Mouse (Mus musculus) limb, embryonic 10.5 days (tissue): ENCODE data around the gene Klk1b4. TPM values are rescaled to one million over a fixed set of nuclear protein-coding genes. Genes with fewer than 3 reads are reported as not detected.
"Not testable (repeated sequence)": the region's sequence is repeated elsewhere in the genome, so short reads cannot be mapped to it uniquely, and the experiment has no call there.

Experiments
- DNase-seq: peaks from one replicate; pipeline ENCODE4 v3.0.0-alpha.2; 2017; ENCODE audit warnings: low spot score
- H3K27ac ChIP-seq: fragments of 300-500 bp; sonication (generic); 2 replicates; pipeline ENCODE4 v1.5.1; 2016; ENCODE audit warnings: mild to moderate bottlenecking
- H3K27me3 ChIP-seq: fragments of 300-500 bp; sonication (generic); 2 replicates; pipeline ENCODE4 v1.6.1; 2016; ENCODE audit warnings: low read depth, mild to moderate bottlenecking; ENCODE audit not compliant: poor library complexity, severe bottlenecking
- H3K36me3 ChIP-seq: fragments of 300-500 bp; sonication (generic); 2 replicates; pipeline ENCODE4 v1.6.1; 2016; ENCODE audit warnings: mild to moderate bottlenecking, moderate library complexity
- H3K4me1 ChIP-seq: fragments of 300-500 bp; sonication (generic); 2 replicates; pipeline ENCODE4 v1.6.1; 2016
- H3K4me3 ChIP-seq: fragments of 300-500 bp; sonication (generic); 2 replicates; pipeline ENCODE4 v1.5.1; 2016; ENCODE audit warnings: mild to moderate bottlenecking, moderate library complexity
- H3K9me3 ChIP-seq: fragments of 300-500 bp; sonication (generic); replicated peaks from 2 replicates; pipeline ENCODE4 v1.6.1; 2016; ENCODE audit warnings: mild to moderate bottlenecking
- WGBS: fragments of 180-500 bp; shearing (Covaris S2); methylation state at CpG from one replicate; pipeline ENCODE4 v1.1.7; 2016; 5-methylcytosine and 5-hydroxymethylcytosine counted together
- polyA plus RNA-seq: library from polyadenylated mRNA; unstranded; fragments of >200 nt; fragmentation: Nextera tagmentation; extraction: Ambion mirVana; gene quantifications from 2 replicates; pipeline ENCODE4 v1.2.1, GENCODE M21; 2016

Klk1b4 gene
- polyA plus RNA-seq, result not detected in 2 replicates

- not testable (repeated sequence) for H3K4me1 ChIP-seq, DNase-seq, H3K4me3 ChIP-seq, H3K9me3 ChIP-seq, H3K27me3 ChIP-seq, H3K27ac ChIP-seq, H3K36me3 ChIP-seq
- WGBS, result 63% methylated on average over 3 of the region's 3 CpGs
These were observed at the start of gene Klk1b4 for GRCm38 (mm10) chr7:44207135-44207534. Klk1b4 (plus strand) TSS chr7:44207435.

GRCm38 (mm10) chr7:44179299-44180045 is 27.8 kb upstream of the Klk1b4 start:
- Histone ChIP-seq H3K4me1 (no peaks in the 10 kb centered on the region), H3K36me3 (no peaks in the 10 kb centered on the region), H3K9me3 (no peaks in the 10 kb centered on the region), H3K4me3 (no peak overlapping the region), H3K27ac (no peak overlapping the region), H3K27me3 (no peaks in the 10 kb centered on the region)
- DNase-seq, result no peak
- 81% methylated on average over 9 of the region's 9 CpGs for WGBS

GRCm38 (mm10) chr7:44186516-44186915 is 20.7 kb upstream of the Klk1b4 start:
- H3K36me3 ChIP-seq, DNase-seq: not testable (repeated sequence)
- 71% methylated on average over 8 of the region's 8 CpGs for WGBS

GRCm38 (mm10) chr7:44187936-44188335 is 19.3 kb upstream of the Klk1b4 start, which contains the start of gene Klk1b24:
Klk1b24 (plus strand) TSS chr7:44188236.
- H3K36me3 ChIP-seq, H3K27ac ChIP-seq, DNase-seq, H3K27me3 ChIP-seq, H3K4me1 ChIP-seq, H3K9me3 ChIP-seq, H3K4me3 ChIP-seq: not testable (repeated sequence)

More at GRCm38 (mm10) chr7:44186516-44186915, 20.7 kb upstream of the Klk1b4 start:
- not testable (repeated sequence) for H3K27ac ChIP-seq, H3K4me3 ChIP-seq, H3K4me1 ChIP-seq, H3K27me3 ChIP-seq, H3K9me3 ChIP-seq

- not testable (repeated sequence) for H3K9me3 ChIP-seq, H3K4me3 ChIP-seq, H3K4me1 ChIP-seq, H3K27me3 ChIP-seq, DNase-seq, H3K36me3 ChIP-seq, H3K27ac ChIP-seq
- whole genome bisulfite sequencing, result 92% methylated on average over 1 of the region's 1 CpGs
These were observed 13.8 kb upstream of the Klk1b4 start for GRCm38 (mm10) chr7:44193466-44193865.

GRCm38 (mm10) chr7:44197891-44198290 is 9.3 kb upstream of the Klk1b4 start, which contains the start of gene Klk1b3:
Klk1b3 (plus strand) TSS chr7:44198191.
- Histone ChIP-seq H3K4me3 (no peak within 1 kb of the TSS), H3K36me3 (no peaks in the 10 kb centered on the region), H3K27ac (no peak within 1 kb of the TSS), H3K27me3 (no peaks in the 10 kb centered on the region), H3K9me3 (no peaks in the 10 kb centered on the region), H3K4me1 (no peaks in the 10 kb centered on the region)
- no peak for DNase-seq
- WGBS, result 72% methylated on average over 3 of the region's 3 CpGs

- Histone ChIP-seq H3K27me3 (no peaks in the 10 kb centered on the region), H3K36me3 (no peaks in the 10 kb centered on the region), H3K4me1 (no peaks in the 10 kb centered on the region), H3K27ac (no peak overlapping the region), H3K4me3 (no peak overlapping the region), H3K9me3 (no peaks in the 10 kb centered on the region)
- no peak for DNase-seq
- WGBS, result 82% methylated on average over 3 of the region's 3 CpGs
These were observed 1.1 kb downstream of the Klk1b4 start for GRCm38 (mm10) chr7:44208307-44208706.

- no peaks in the 10 kb centered on the region for H3K36me3 ChIP-seq
- H3K27me3 ChIP-seq, result no peaks in the 10 kb centered on the region
- no peaks in the 10 kb centered on the region for H3K4me1 ChIP-seq
- H3K27ac ChIP-seq, result no peak within 1 kb of the TSS
- WGBS, result 87% methylated on average over 1 of the region's 1 CpGs
- no peak within 1 kb of the TSS for H3K4me3 ChIP-seq
- H3K9me3 ChIP-seq, result no peaks in the 10 kb centered on the region
- DNase-seq, result no peak
These were observed 8.4 kb downstream of the Klk1b4 start, which contains the start of gene Klk1b5 for GRCm38 (mm10) chr7:44215645-44216044. Klk1b5 (plus strand) TSS chr7:44215945.

GRCm38 (mm10) chr7:44221601-44222000 is 14.4 kb downstream of the Klk1b4 start:
- H3K4me1 ChIP-seq, H3K27me3 ChIP-seq, H3K27ac ChIP-seq, DNase-seq, H3K36me3 ChIP-seq, H3K4me3 ChIP-seq, H3K9me3 ChIP-seq: not testable (repeated sequence)
- WGBS, result 74% methylated on average over 9 of the region's 10 CpGs

- not testable (repeated sequence) for H3K27ac ChIP-seq, H3K36me3 ChIP-seq, H3K27me3 ChIP-seq, H3K9me3 ChIP-seq, H3K4me1 ChIP-seq, DNase-seq, H3K4me3 ChIP-seq
- 79% methylated on average over 6 of the region's 6 CpGs for WGBS
These were observed 15.1 kb downstream of the Klk1b4 start for GRCm38 (mm10) chr7:44222335-44222734.

GRCm38 (mm10) chr7:44225076-44225475 is 17.8 kb downstream of the Klk1b4 start, which contains the start of gene Klk1:
Klk1 (plus strand) TSS chr7:44225360.
- no peaks in the 10 kb centered on the region for H3K36me3 ChIP-seq
- DNase-seq, result no peak
- no peaks in the 10 kb centered on the region for H3K4me1 ChIP-seq
- no peak within 1 kb of the TSS for H3K27ac ChIP-seq
- no peak within 1 kb of the TSS for H3K4me3 ChIP-seq
- 42% methylated on average over 1 of the region's 1 CpGs for WGBS
- no peaks in the 10 kb centered on the region for H3K9me3 ChIP-seq
- no peaks in the 10 kb centered on the region for H3K27me3 ChIP-seq

- DNase-seq, result no peak
- H3K36me3 ChIP-seq, result no peaks in the 10 kb centered on the region
- no peak within 1 kb of the TSS for H3K27ac ChIP-seq
- WGBS, result 89% methylated on average over 3 of the region's 3 CpGs
- no peaks in the 10 kb centered on the region for H3K9me3 ChIP-seq
- no peaks in the 10 kb centered on the region for H3K4me1 ChIP-seq
- no peaks in the 10 kb centered on the region for H3K27me3 ChIP-seq
- no peak within 1 kb of the TSS for H3K4me3 ChIP-seq
These were observed 28.7 kb downstream of the Klk1b4 start, which contains the start of gene Gm36864 for GRCm38 (mm10) chr7:44235909-44236308. Gm36864 (plus strand) TSS chr7:44236177.

- H3K4me1 ChIP-seq, result no peaks in the 10 kb centered on the region
- DNase-seq, result no peak
- 66% methylated on average over 2 of the region's 2 CpGs for WGBS
- no peaks in the 10 kb centered on the region for H3K36me3 ChIP-seq
- H3K27ac ChIP-seq, result no peak overlapping the region
- no peaks in the 10 kb centered on the region for H3K9me3 ChIP-seq
- no peak overlapping the region for H3K4me3 ChIP-seq
- H3K27me3 ChIP-seq, result no peaks in the 10 kb centered on the region
These were observed 32.7 kb downstream of the Klk1b4 start for GRCm38 (mm10) chr7:44239913-44240312.
